ENCODE assay signal across 19 mouse cellular contexts in genomic region chr1:166256898-166257297, GRCm38 (mm10). TPM values are rescaled to one million over a fixed set of nuclear protein-coding genes. Genes with fewer than 3 reads are reported as not detected.
DNase-seq lines count a peak whose midpoint lies in the region; ATAC-seq and TF ChIP-seq lines count a peak whose summit lies in the region.
"Had no signal": no experiment of that assay in that cellular context is flagged by ENCODE, and none has a peak within 500 bp of the region (broad histone marks: within the 10 kb centered on the region; RNA-seq: fewer than 3 reads in every experiment).

No protein-coding gene starts in this region.

- no peak for ATAC-seq in forebrain, embryonic 13.5 days
- ATAC-seq in hindbrain, embryonic 15.5 days (ENCODE audit: low FRiP score, low read depth): no peak
- ATAC-seq in midbrain, postnatal 0 days (ENCODE audit: low FRiP score): no peak
- ATAC-seq: inflammation-experienced regulatory T-cells, adult 6 months had no signal

- H3K9me3 ChIP-seq in embryonic facial prominence, embryonic 10.5 days: no peaks in the 10 kb centered on the region
- H3K9me3 ChIP-seq in forebrain, embryonic 13.5 days (replicated peaks): no peaks in the 10 kb centered on the region
- no peaks in the 10 kb centered on the region for H3K9me3 ChIP-seq in hindbrain, embryonic 15.5 days
- H3K9me3 ChIP-seq in midbrain, postnatal 0 days (ENCODE audit: low read length): no peaks in the 10 kb centered on the region
- H3K9me3 ChIP-seq: embryonic facial prominence, embryonic 15.5 days; heart, embryonic 15.5 days; limb, embryonic 13.5 days; stomach, embryonic 15.5 days had no signal

- H3K4me1 ChIP-seq in embryonic facial prominence, embryonic 10.5 days: peaks cover 39% of the 10 kb centered on the region
- H3K4me1 ChIP-seq in forebrain, embryonic 13.5 days: peaks cover 34% of the 10 kb centered on the region
- peaks cover 33% of the 10 kb centered on the region for H3K4me1 ChIP-seq in hindbrain, embryonic 15.5 days (replicated peaks)
- peaks cover 12% of the 10 kb centered on the region; the same call in 1 of the 2 replicates for H3K4me1 ChIP-seq in midbrain, postnatal 0 days (ENCODE audit: insufficient read depth, low read length)

- no peak for TF ChIP-seq CTCF in midbrain, postnatal 0 days (IDR thresholded peaks at IDR 0.05)

- peaks cover 60% of the 10 kb centered on the region for H3K27me3 ChIP-seq in embryonic facial prominence, embryonic 10.5 days (replicated peaks; ENCODE audit: low read depth, poor library complexity, severe bottlenecking)
- no peaks in the 10 kb centered on the region for H3K27me3 ChIP-seq in forebrain, embryonic 13.5 days
- H3K27me3 ChIP-seq in hindbrain, embryonic 15.5 days: 0 out of 2 replicates have a peak, but pooled peaks cover 3% of the 10 kb centered on the region
- no peaks in the 10 kb centered on the region for H3K27me3 ChIP-seq in midbrain, postnatal 0 days (ENCODE audit: insufficient read depth, low read length)

- H3K27ac ChIP-seq in embryonic facial prominence, embryonic 10.5 days (replicated peaks): peak overlapping the region; percentile 82
- H3K27ac ChIP-seq in forebrain, embryonic 13.5 days: no peak overlapping the region
- no peak overlapping the region for H3K27ac ChIP-seq in hindbrain, embryonic 15.5 days (replicated peaks)
- H3K27ac ChIP-seq in midbrain, postnatal 0 days (ENCODE audit: low read depth, low read length): peak overlapping the region; percentile 47; the same call in 1 of the 2 replicates
- H3K27ac ChIP-seq: embryonic facial prominence, embryonic 15.5 days; heart, embryonic 15.5 days; limb, embryonic 13.5 days; stomach, embryonic 15.5 days had no signal

- WGBS in embryonic facial prominence, embryonic 10.5 days: 57% methylated on average over 4 of the region's 4 CpGs
- 51% methylated on average over 4 of the region's 4 CpGs for WGBS in forebrain, embryonic 13.5 days
- WGBS in hindbrain, embryonic 15.5 days: 46% methylated on average over 4 of the region's 4 CpGs
- 40% methylated on average over 4 of the region's 4 CpGs for WGBS in midbrain, postnatal 0 days

- H3K4me3 ChIP-seq in embryonic facial prominence, embryonic 10.5 days: peak overlapping the region; percentile 63
- peak overlapping the region; percentile 61 for H3K4me3 ChIP-seq in forebrain, embryonic 13.5 days
- H3K4me3 ChIP-seq in hindbrain, embryonic 15.5 days: peak overlapping the region; percentile 72
- H3K4me3 ChIP-seq in midbrain, postnatal 0 days (ENCODE audit: low read depth, low read length): peak overlapping the region; percentile 60
- H3K4me3 ChIP-seq: embryonic facial prominence, embryonic 15.5 days; heart, embryonic 15.5 days; limb, embryonic 13.5 days; stomach, embryonic 15.5 days had no signal

- H3K36me3 ChIP-seq in embryonic facial prominence, embryonic 10.5 days (replicated peaks): peaks cover 4% of the 10 kb centered on the region; the same call in 1 of the 2 replicates
- H3K36me3 ChIP-seq in forebrain, embryonic 13.5 days (ENCODE audit: poor library complexity, severe bottlenecking): 0 out of 2 replicates have a peak, but pooled peaks cover 3% of the 10 kb centered on the region
- no peaks in the 10 kb centered on the region for H3K36me3 ChIP-seq in hindbrain, embryonic 15.5 days
- H3K36me3 ChIP-seq in midbrain, postnatal 0 days (ENCODE audit: insufficient read depth, low read length): no peaks in the 10 kb centered on the region
- H3K36me3 ChIP-seq: embryonic facial prominence, embryonic 15.5 days; heart, embryonic 15.5 days; limb, embryonic 13.5 days; stomach, embryonic 15.5 days had no signal

- H3K4me2 ChIP-seq in forebrain, embryonic 13.5 days: peak overlapping the region; percentile 79
- peak overlapping the region; percentile 83 for H3K4me2 ChIP-seq in hindbrain, embryonic 15.5 days
- peak overlapping the region; percentile 88 for H3K4me2 ChIP-seq in midbrain, postnatal 0 days (ENCODE audit: low read depth, low read length, poor library complexity, severe bottlenecking)
- H3K4me2 ChIP-seq: embryonic facial prominence, embryonic 15.5 days; heart, embryonic 15.5 days; limb, embryonic 13.5 days; stomach, embryonic 15.5 days had no signal

- peak overlapping the region; percentile 75 for H3K9ac ChIP-seq in forebrain, embryonic 13.5 days
- H3K9ac ChIP-seq in hindbrain, embryonic 15.5 days: no peak overlapping the region; the same call in 1 of the 2 replicates
- H3K9ac ChIP-seq in midbrain, postnatal 0 days (replicated peaks; ENCODE audit: low read length, poor library complexity, severe bottlenecking): peak overlapping the region; percentile 56
- H3K9ac ChIP-seq: embryonic facial prominence, embryonic 15.5 days; heart, embryonic 15.5 days; limb, embryonic 13.5 days; stomach, embryonic 15.5 days had no signal

- DNase-seq in embryonic facial prominence, embryonic 10.5 days (ENCODE audit: low spot score): no peak
- DNase-seq in midbrain, postnatal 0 days (ENCODE audit: low spot score): no peak
- DNase-seq in cerebellum, postnatal 36 days: no peak
- DNase-seq in right cerebral cortex, postnatal 25 days: no peak
- no peak for DNase-seq in frontal cortex, postnatal 14 days (ENCODE audit: low spot score in 2 of 2)
- DNase-seq: thymus, postnatal 25 days had no signal

RNA-seq across cellular contexts. Expression of gene Ildr2, which starts 3.0 kb away (rescaled TPM):
- 1.8 and 3.3 TPM in 2 replicates for polyA plus RNA-seq in embryonic facial prominence, embryonic 10.5 days (2016; fragmentation: Nextera tagmentation; extraction: Ambion mirVana)
- 4.5 and 5.3 TPM in 2 replicates for polyA plus RNA-seq in forebrain, embryonic 13.5 days (2015; fragmentation: Nextera tagmentation; extraction: Ambion mirVana)
- polyA plus RNA-seq in hindbrain, embryonic 15.5 days (2015; fragmentation: Nextera tagmentation; extraction: Ambion mirVana): 4.1 and 4.9 TPM in 2 replicates
- total RNA-seq in midbrain, postnatal 0 days (2014; rRNA removed): 31.3 and 36.5 TPM in 2 replicates
- polyA plus RNA-seq in midbrain, postnatal 0 days (2015; fragmentation: Nextera tagmentation; extraction: Ambion mirVana): 5.7 and 7.1 TPM in 2 replicates
- total RNA-seq: common myeloid progenitor, adult 5-6 weeks; MEL had no signal
- polyA plus RNA-seq: inflammation-experienced regulatory T-cells, adult 6 months had no signal

RNA-seq across cellular contexts. Expression of gene Mael, which starts 18.4 kb away (rescaled TPM):
- 0.15 TPM in 1 of 2 replicates, not detected in the other for polyA plus RNA-seq in embryonic facial prominence, embryonic 10.5 days (2016; fragmentation: Nextera tagmentation; extraction: Ambion mirVana)
- not detected in 2 replicates for polyA plus RNA-seq in forebrain, embryonic 13.5 days (2015; fragmentation: Nextera tagmentation; extraction: Ambion mirVana)
- polyA plus RNA-seq in hindbrain, embryonic 15.5 days (2015; fragmentation: Nextera tagmentation; extraction: Ambion mirVana): 0.22 and 0.43 TPM in 2 replicates
- total RNA-seq in midbrain, postnatal 0 days (2014; rRNA removed): 0.22 and 1.2 TPM in 2 replicates
- polyA plus RNA-seq in midbrain, postnatal 0 days (2015; fragmentation: Nextera tagmentation; extraction: Ambion mirVana): 0.25 and 0.48 TPM in 2 replicates
- total RNA-seq: adrenal gland, postnatal 4 days; common myeloid progenitor, adult 5-6 weeks; MEL; monocyte, adult 5-6 weeks had no signal
- polyA plus RNA-seq: embryonic facial prominence, embryonic 15.5 days; inflammation-experienced regulatory T-cells, adult 6 months; liver, embryonic 16.5 days; small intestine, adult 2 months; stomach, embryonic 15.5 days had no signal

Comparison
In these comparisons a context has a peak if more than half of its experiments do, and no peak if none do; other contexts are left out.
1. H3K27ac ChIP-seq: peak in embryonic facial prominence, embryonic 10.5 days (single experiment) and midbrain, postnatal 0 days (single experiment); none in forebrain, embryonic 13.5 days (single experiment) and hindbrain, embryonic 15.5 days (single experiment).
2. Peak in every context shown above with its lines, with median percentiles within 50 percentile points of each other: H3K4me3 ChIP-seq and H3K4me2 ChIP-seq.